Mouse (Mus musculus): Measurements from ENCODE around the gene Ppp4r4. TPM values are rescaled to one million over a fixed set of nuclear protein-coding genes. Genes with fewer than 3 reads are reported as not detected.

Ppp4r4 gene
- total and polyA plus RNA-seq, 3 experiments: 1.0 to 3.0 TPM; not detected in 1

- Histone ChIP-seq H3K4me3 (ENCODE audit: control insufficient read depth in 1 of 2, insufficient read depth in 1 of 2, low read depth in 2 of 2, low read length in 2 of 2) (no peak overlapping the region), H3K27me3 (ENCODE audit: control insufficient read depth in 1 of 2, insufficient read depth in 2 of 2, low read length in 2 of 2) (no peaks in the 10 kb centered on the region), H3K36me3 (ENCODE audit: control insufficient read depth in 1 of 2, insufficient read depth in 2 of 2, low read length in 2 of 2) (peaks cover 0 to 5% of the 10 kb centered on the region in 2 experiments; a peak in 1 of 4 replicates), H3K4me1 (ENCODE audit: control insufficient read depth in 1 of 2, insufficient read depth in 2 of 2, low read length in 2 of 2) (peaks cover 0 to 6% of the 10 kb centered on the region in 2 experiments; a peak in 1 of 4 replicates), H3K27ac (ENCODE audit: control insufficient read depth, low read depth, low read length) (no peak overlapping the region), H3K9me3 (replicated peaks; ENCODE audit: insufficient read depth, low read length) (no peaks in the 10 kb centered on the region), H3K79me2 (ENCODE audit: control insufficient read depth, insufficient read depth, low read length, poor library complexity) (no peaks in the 10 kb centered on the region), H3K9ac (ENCODE audit: control insufficient read depth, low read depth, low read length, poor library complexity, severe bottlenecking) (no peak overlapping the region)
- no peak for DNase-seq (ENCODE audit: low read depth, low spot score)
- TF ChIP-seq SMC3 (IDR thresholded peaks at IDR 0.05; ENCODE audit: low read depth, low read length): no peak
- TF ChIP-seq MAZ (IDR thresholded peaks at IDR 0.05; ENCODE audit: low read depth, low read length): no peak
- TF ChIP-seq MXI1 (IDR thresholded peaks at IDR 0.05; ENCODE audit: low read depth, low read length): no peak
Measured at GRCm38 (mm10) chr12:103550047-103550446, 18.0 kb downstream of the Ppp4r4 start.

GRCm38 (mm10) chr12:103551422-103551821 is 19.3 kb downstream of the Ppp4r4 start:
- no peak overlapping the region for H3K4me3 ChIP-seq (ENCODE audit: control insufficient read depth in 1 of 2, insufficient read depth in 1 of 2, low read depth in 2 of 2, low read length in 2 of 2)
- TF ChIP-seq CTCF (IDR thresholded peaks at IDR 0.05 in 2 of 3, conservative IDR thresholded peaks at IDR 0.05 in 1 of 3; ENCODE audit: control insufficient read depth in 1 of 3, insufficient read depth in 1 of 3, low read depth in 2 of 3, low read length in 3 of 3, poor library complexity in 1 of 3, severe bottlenecking in 1 of 3) (no peak), POLR2AphosphoS2 (IDR thresholded peaks at IDR 0.05; ENCODE audit: low read length) (no peak), GATA1 (IDR thresholded peaks at IDR 0.05; ENCODE audit: low read depth, low read length) (0 out of 2 replicates have a peak, but pooled peaks have one; percentile 3)
- H3K27me3 ChIP-seq (ENCODE audit: control insufficient read depth in 1 of 2, insufficient read depth in 2 of 2, low read length in 2 of 2): no peaks in the 10 kb centered on the region
- H3K79me2 ChIP-seq (ENCODE audit: control insufficient read depth, insufficient read depth, low read length, poor library complexity): no peaks in the 10 kb centered on the region
- DNase-seq (ENCODE audit: low read depth, low spot score): no peak
- no peak overlapping the region for H3K9ac ChIP-seq (ENCODE audit: control insufficient read depth, low read depth, low read length, poor library complexity, severe bottlenecking)
- no peak overlapping the region for H3K27ac ChIP-seq (ENCODE audit: control insufficient read depth, low read depth, low read length)
- peaks cover 0 to 5% of the 10 kb centered on the region in 2 experiments; a peak in 1 of 4 replicates for H3K36me3 ChIP-seq (ENCODE audit: control insufficient read depth in 1 of 2, insufficient read depth in 2 of 2, low read length in 2 of 2)
- peaks cover 0 to 6% of the 10 kb centered on the region in 2 experiments; a peak in 1 of 4 replicates for H3K4me1 ChIP-seq (ENCODE audit: control insufficient read depth in 1 of 2, insufficient read depth in 2 of 2, low read length in 2 of 2)
- no peaks in the 10 kb centered on the region for H3K9me3 ChIP-seq (replicated peaks; ENCODE audit: insufficient read depth, low read length)

- no peaks in the 10 kb centered on the region for H3K79me2 ChIP-seq (ENCODE audit: control insufficient read depth, insufficient read depth, low read length, poor library complexity)
- no peaks in the 10 kb centered on the region for H3K27me3 ChIP-seq (ENCODE audit: control insufficient read depth in 1 of 2, insufficient read depth in 2 of 2, low read length in 2 of 2)
- no peak overlapping the region for H3K9ac ChIP-seq (ENCODE audit: control insufficient read depth, low read depth, low read length, poor library complexity, severe bottlenecking)
- no peak overlapping the region for H3K4me3 ChIP-seq (ENCODE audit: control insufficient read depth in 1 of 2, insufficient read depth in 1 of 2, low read depth in 2 of 2, low read length in 2 of 2)
- peak; percentile 81 for DNase-seq (ENCODE audit: low read depth, low spot score)
- H3K9me3 ChIP-seq (replicated peaks; ENCODE audit: insufficient read depth, low read length): no peaks in the 10 kb centered on the region
- peaks cover 0 to 5% of the 10 kb centered on the region in 2 experiments; a peak in 1 of 4 replicates for H3K36me3 ChIP-seq (ENCODE audit: control insufficient read depth in 1 of 2, insufficient read depth in 2 of 2, low read length in 2 of 2)
- peak; percentile 42; the same call in 1 of the 2 replicates for TF ChIP-seq ETS1 (IDR thresholded peaks at IDR 0.05; ENCODE audit: low read depth, low read length)
- TF ChIP-seq TBP (IDR thresholded peaks at IDR 0.05; ENCODE audit: low read depth, low read length): peak; percentile 61; the same call in 1 of the 2 replicates
- TF ChIP-seq BHLHE40 (IDR thresholded peaks at IDR 0.05; ENCODE audit: borderline replicate concordance, low read depth, low read length): no peak
- no peak for TF ChIP-seq ZKSCAN1 (IDR thresholded peaks at IDR 0.05; ENCODE audit: low read depth, low read length)
- TF ChIP-seq USF2 (IDR thresholded peaks at IDR 0.05; ENCODE audit: borderline replicate concordance in 1 of 2, insufficient read depth in 1 of 2, low read depth in 1 of 2, low read length in 2 of 2): no peak
- no peak for TF ChIP-seq NELFE (IDR thresholded peaks at IDR 0.05; ENCODE audit: low read depth, low read length)
- TF ChIP-seq ZC3H11A (IDR thresholded peaks at IDR 0.05; ENCODE audit: low read depth, low read length): no peak
- no peak for TF ChIP-seq JUND (IDR thresholded peaks at IDR 0.05; ENCODE audit: low read depth, low read length)
- TF ChIP-seq MEF2A (IDR thresholded peaks at IDR 0.05; ENCODE audit: extremely low read depth, insufficient replicate concordance, low read depth, low read length, poor library complexity, severe bottlenecking): no peak
- no peak for TF ChIP-seq CHD1 (IDR thresholded peaks at IDR 0.05; ENCODE audit: low read depth, low read length)
- no peak for TF ChIP-seq POLR2AphosphoS2 (IDR thresholded peaks at IDR 0.05; ENCODE audit: low read length)
- 0 out of 2 replicates have a peak, but pooled peaks have one; percentile 29 for TF ChIP-seq TCF12 (IDR thresholded peaks at IDR 0.05; ENCODE audit: low read depth, low read length)
- TF ChIP-seq SIN3A (IDR thresholded peaks at IDR 0.05; ENCODE audit: low read length): peak; percentile 60; the same call in 1 of the 2 replicates
- TF ChIP-seq RAD21 (IDR thresholded peaks at IDR 0.05; ENCODE audit: low read depth, low read length): no peak
- TF ChIP-seq TAL1 (IDR thresholded peaks at IDR 0.05; ENCODE audit: low read length): no peak
- 0 out of 2 replicates have a peak, but pooled peaks have one; percentile 28 for TF ChIP-seq HCFC1 (IDR thresholded peaks at IDR 0.05; ENCODE audit: low read depth, low read length)
- TF ChIP-seq GATA1 (IDR thresholded peaks at IDR 0.05; ENCODE audit: low read depth, low read length): peak; percentile 72
- no peak for TF ChIP-seq GABPA (IDR thresholded peaks at IDR 0.05; ENCODE audit: low read depth, low read length)
- peak in 1 of 2 experiments; percentile 34; a peak in 1 of 4 replicates for TF ChIP-seq EP300 (IDR thresholded peaks at IDR 0.05; ENCODE audit: low read depth in 1 of 2, low read length in 2 of 2)
- H3K27ac ChIP-seq (ENCODE audit: control insufficient read depth, low read depth, low read length): no peak overlapping the region
- H3K4me1 ChIP-seq (ENCODE audit: control insufficient read depth in 1 of 2, insufficient read depth in 2 of 2, low read length in 2 of 2): peaks cover 0 to 6% of the 10 kb centered on the region in 2 experiments; a peak in 1 of 4 replicates
Measured at GRCm38 (mm10) chr12:103552506-103552905, 20.4 kb downstream of the Ppp4r4 start.

Data from MEL (cell line).